Mouse (Mus musculus) Patski (cell line): ENCODE data around the gene Cdr2. TPM values are rescaled to one million over a fixed set of nuclear protein-coding genes. Genes with fewer than 3 reads are reported as not detected.
"Not testable (repeated sequence)": the region's sequence is repeated elsewhere in the genome, so short reads cannot be mapped to it uniquely, and the experiment has no call there.

ENCODE experiments used
- ATAC-seq: fragments of 100-300 bp; one replicate; pipeline ENCODE4 v1.8.0; 2021
- CTCF ChIA-PET: fragments of 350-600 bp; sonication (Branson Sonifier 250); formaldehyde crosslinking; loops from one replicate; lab custom pipeline; 2022; ENCODE audit warnings: inconsistent platforms; lab: Charles Lee
- POLR2A ChIA-PET: fragments of 350-600 bp; sonication (Branson Sonifier 250); formaldehyde crosslinking; loops from one replicate; lab custom pipeline; 2022; ENCODE audit warnings: antibody characterized with exemption, inconsistent platforms; lab: Charles Lee
- DNase-seq: peaks from one replicate; pipeline ENCODE4 v3.0.0-alpha.2; 2011; ENCODE audit warnings: low read depth, low spot score
- H3K27me3 ChIP-seq: fragments of 371-371 bp; one replicate; pipeline ENCODE4 v1.5.1; 2021
- CTCF ChIP-seq: fragments of 100-300 bp; IDR thresholded peaks from one replicate; pipeline ENCODE4 v1.5.1; 2021
- in situ Hi-C: fragments of 300-500 bp; cut with MboI; formaldehyde crosslinking; loops from 3 replicates; pipeline ENCODE4 v1.11.1; 2018; ENCODE audit warnings: low pct_unique_long_range_greater_than_20kb, mixed read lengths
- polyA plus RNA-seq: library from polyadenylated mRNA; unstranded; gene quantifications from one replicate; pipeline ENCODE4 v1.2.3, GENCODE M21; 2021

The Cdr2 gene
- polyA plus RNA-seq = 39.9 TPM

GRCm38 (mm10) chr7:120982200-120982841 is at the start of gene Cdr2, which contains the start of gene Mfsd13b:
Cdr2 (minus strand) TSS chr7:120982312.
Mfsd13b (plus strand) TSS chr7:120982509.
- DNase-seq (peak; percentile 96), ATAC-seq (peak; percentile 98)
- in situ Hi-C loops = no loop called here
- H3K27me3 ChIP-seq = no peaks in the 10 kb centered on the region
- POLR2A ChIA-PET = interaction anchor here (0.6 to 2.1 kb wide), 6 partner anchors 9 to 133 kb away, joined by 3 to 5 read pairs (median 4); no protein-coding TSS in a partner anchor
- no peak for TF ChIP-seq CTCF
- CTCF ChIA-PET = interaction anchor here (1.4 to 2.1 kb wide), 3 partner anchors 11 to 55 kb away, joined by 3 to 12 read pairs (median 4); no protein-coding TSS in a partner anchor

- POLR2A ChIA-PET, ATAC-seq, H3K27me3 ChIP-seq, DNase-seq, CTCF ChIA-PET: not testable (repeated sequence)
- in situ Hi-C loops = loop anchor here (5.0 to 25.0 kb wide), 2 partner anchors 43 to 907 kb away; no protein-coding TSS in a partner anchor
Observed at GRCm38 (mm10) chr7:121029947-121030346, 47.8 kb upstream of the Cdr2 start.

GRCm38 (mm10) chr7:121026300-121026699 is 44.2 kb upstream of the Cdr2 start:
- POLR2A ChIA-PET = no interaction called here
- no peak for ATAC-seq
- DNase-seq = no peak
- TF ChIP-seq CTCF = no peak
- in situ Hi-C loops = loop anchor here (25.0 kb wide), 1 partner anchor 911 kb away; no protein-coding TSS in a partner anchor
- CTCF ChIA-PET = interaction anchor here (0.7 to 1.5 kb wide), 5 partner anchors 14 to 52 kb away, joined by 3 to 6 read pairs (median 4); no protein-coding TSS in a partner anchor
- H3K27me3 ChIP-seq = peaks cover 9% of the 10 kb centered on the region

GRCm38 (mm10) chr7:121025221-121026008 is 43.3 kb upstream of the Cdr2 start:
- in situ Hi-C loops = loop anchor here (25.0 kb wide), 1 partner anchor 912 kb away; no protein-coding TSS in a partner anchor
- ChIA-PET CTCF (interaction anchor here (1.0 to 1.5 kb wide), 5 partner anchors 12 to 40 kb away, joined by 3 to 6 read pairs (median 3); no protein-coding TSS in a partner anchor), POLR2A (no interaction called here)
- TF ChIP-seq CTCF = no peak
- DNase-seq (no peak), ATAC-seq (no peak)
- H3K27me3 ChIP-seq = peaks cover 9% of the 10 kb centered on the region

GRCm38 (mm10) chr7:121020277-121020676 is 38.2 kb upstream of the Cdr2 start:
- peak; percentile 40 for TF ChIP-seq CTCF
- ChIA-PET POLR2A (no interaction called here), CTCF (no interaction called here)
- no peak for ATAC-seq
- no peak for DNase-seq
- in situ Hi-C loops = no loop called here
- peaks cover 4% of the 10 kb centered on the region for H3K27me3 ChIP-seq

- ATAC-seq (no peak), DNase-seq (no peak)
- in situ Hi-C loops = no loop called here
- ChIA-PET POLR2A (no interaction called here), CTCF (interaction anchor here (1.3 kb wide), 1 partner anchor 15 kb away, joined by 3 read pairs; no protein-coding TSS in a partner anchor)
- no peak for TF ChIP-seq CTCF
- no peaks in the 10 kb centered on the region for H3K27me3 ChIP-seq
Observed at GRCm38 (mm10) chr7:121018778-121019177, 36.7 kb upstream of the Cdr2 start.

GRCm38 (mm10) chr7:121014486-121014885 is 32.4 kb upstream of the Cdr2 start:
- POLR2A ChIA-PET = interaction anchor here (0.5 kb wide), 1 partner anchor 53 kb away, joined by 3 read pairs; no protein-coding TSS in a partner anchor
- DNase-seq (no peak), ATAC-seq (no peak)
- no peaks in the 10 kb centered on the region for H3K27me3 ChIP-seq
- TF ChIP-seq CTCF = no peak
- in situ Hi-C loops = no loop called here
- CTCF ChIA-PET = interaction anchor here (1.0 to 3.3 kb wide), 4 partner anchors 10 to 37 kb away, joined by 3 to 11 read pairs (median 3); no protein-coding TSS in a partner anchor

- ChIA-PET POLR2A (interaction anchor here (0.6 to 0.8 kb wide), 3 partner anchors 20 to 35 kb away, joined by 3 to 7 read pairs (median 4); partner anchors contain the start of genes Cdr2 and Mfsd13b), CTCF (interaction anchor here (1.0 to 3.3 kb wide), 4 partner anchors 12 to 21 kb away, joined by 3 to 11 read pairs (median 4); no protein-coding TSS in a partner anchor)
- H3K27me3 ChIP-seq = no peaks in the 10 kb centered on the region
- no peak for ATAC-seq
- in situ Hi-C loops = no loop called here
- TF ChIP-seq CTCF = no peak
- DNase-seq = no peak
Observed at GRCm38 (mm10) chr7:121011794-121012689, 29.9 kb upstream of the Cdr2 start.

- in situ Hi-C loops = no loop called here
- no peak for TF ChIP-seq CTCF
- peak; percentile 80 for ATAC-seq
- no peaks in the 10 kb centered on the region for H3K27me3 ChIP-seq
- ChIA-PET CTCF (interaction anchor here (1.0 to 1.4 kb wide), 4 partner anchors 11 to 40 kb away, joined by 3 read pairs; no protein-coding TSS in a partner anchor), POLR2A (no interaction called here)
- no peak for DNase-seq
Observed at GRCm38 (mm10) chr7:121003793-121004418, 21.8 kb upstream of the Cdr2 start.
